Mouse (Mus musculus) adrenal gland, adult 2 months (tissue): ENCODE measurements around the gene Pcsk6. TPM values are rescaled to one million over a fixed set of nuclear protein-coding genes. Genes with fewer than 3 reads are reported as not detected.
A peak's percentile ranks its signal among the peaks of the same experiment; 100 is the strongest.

Experiments
- DNase-seq: peaks from one replicate; pipeline ENCODE4 v3.0.0; 2021
- polyA plus RNA-seq: library from polyadenylated mRNA; depleted of rRNA; stranded (reverse); fragments of >200 nt; gene quantifications from 2 replicates; pipeline ENCODE4 v1.2.3, GENCODE M21; 2012
- total RNA-seq, 2 experiments: library from RNA; stranded (reverse); gene quantifications; 2 replicates each; pipeline ENCODE4 v1.2.3; 2021

Gene Pcsk6
- total and polyA plus RNA-seq, 3 experiments, result 7.0 to 34.8 (median 23.0) TPM

DNA sequence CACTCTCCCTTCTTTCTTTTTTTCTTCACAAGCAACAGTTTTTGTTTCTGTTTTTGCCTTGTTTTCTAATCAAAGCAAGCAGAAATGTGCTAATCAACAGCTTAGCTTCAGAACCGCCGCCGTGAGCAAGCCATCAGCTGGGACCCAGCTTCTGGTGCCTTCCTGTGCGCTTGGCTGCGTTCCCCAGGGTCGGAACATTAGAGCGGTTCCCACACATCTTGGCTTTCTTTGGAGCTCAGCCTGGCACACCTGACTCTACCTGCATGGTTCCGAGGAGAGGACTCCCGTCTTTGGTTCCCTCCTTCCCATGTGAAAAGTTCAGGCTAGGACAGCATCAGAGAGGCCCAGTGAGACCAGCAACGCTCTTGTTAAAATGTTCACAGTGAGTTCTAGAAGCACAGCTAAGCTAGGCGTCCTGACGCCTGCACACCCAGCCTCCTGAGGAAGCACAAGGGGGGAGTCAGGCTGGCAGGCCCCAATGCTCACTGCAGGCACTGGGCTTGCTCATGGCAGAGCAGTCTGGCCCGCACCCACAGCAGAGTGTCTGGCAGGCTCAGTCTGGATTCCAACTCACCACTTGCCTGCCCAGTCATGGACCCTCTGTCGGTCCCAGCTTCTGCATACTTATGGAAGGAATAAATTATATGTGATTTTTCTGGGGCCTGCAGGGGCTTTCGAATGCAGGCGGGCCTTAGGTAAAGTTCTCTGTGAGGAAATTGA, 139.7 kb downstream of the Pcsk6 start:
- DNase-seq, result no peak

DNA sequence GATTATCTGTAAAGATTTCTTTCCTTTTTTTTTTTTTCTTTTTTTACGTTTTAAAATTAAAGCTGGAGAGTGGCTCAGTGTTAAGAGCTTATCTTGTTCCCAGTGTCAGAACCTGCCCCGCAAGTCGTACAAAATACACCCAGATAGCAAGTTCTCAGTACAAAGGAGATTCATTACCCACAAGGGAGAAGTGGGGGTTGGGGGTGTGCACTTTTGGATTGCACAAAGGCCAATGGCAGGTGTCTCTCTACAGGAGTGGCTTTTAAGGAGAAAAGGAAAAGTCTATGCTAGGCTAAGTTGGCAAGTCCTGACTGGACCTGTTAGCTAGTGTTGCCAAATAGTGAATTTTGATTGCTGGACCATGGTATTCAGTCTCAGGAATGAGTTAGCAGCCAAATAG, 140.3 kb downstream of the Pcsk6 start:
- no peak for DNase-seq

DNA sequence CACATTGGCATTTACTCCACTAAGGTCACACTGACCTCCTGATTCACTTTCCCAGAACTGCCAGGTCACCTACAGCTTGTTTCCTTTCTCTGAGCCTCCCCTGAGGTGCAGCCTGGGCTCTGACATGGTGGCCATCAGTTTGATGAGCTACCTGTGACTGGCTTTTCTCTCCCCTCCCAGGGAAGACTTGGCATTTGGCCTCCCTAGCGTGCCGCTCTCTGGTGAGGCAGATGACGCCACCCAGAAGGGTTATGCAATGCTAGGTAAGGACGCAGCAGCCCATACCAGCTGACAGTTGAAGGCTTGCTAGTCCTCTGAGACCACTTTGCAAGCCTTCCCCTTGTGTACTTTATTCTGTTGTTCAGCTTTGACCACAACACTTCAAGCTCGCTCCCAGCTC, 141.9 kb downstream of the Pcsk6 start:
- peak; percentile 32 for DNase-seq

DNA sequence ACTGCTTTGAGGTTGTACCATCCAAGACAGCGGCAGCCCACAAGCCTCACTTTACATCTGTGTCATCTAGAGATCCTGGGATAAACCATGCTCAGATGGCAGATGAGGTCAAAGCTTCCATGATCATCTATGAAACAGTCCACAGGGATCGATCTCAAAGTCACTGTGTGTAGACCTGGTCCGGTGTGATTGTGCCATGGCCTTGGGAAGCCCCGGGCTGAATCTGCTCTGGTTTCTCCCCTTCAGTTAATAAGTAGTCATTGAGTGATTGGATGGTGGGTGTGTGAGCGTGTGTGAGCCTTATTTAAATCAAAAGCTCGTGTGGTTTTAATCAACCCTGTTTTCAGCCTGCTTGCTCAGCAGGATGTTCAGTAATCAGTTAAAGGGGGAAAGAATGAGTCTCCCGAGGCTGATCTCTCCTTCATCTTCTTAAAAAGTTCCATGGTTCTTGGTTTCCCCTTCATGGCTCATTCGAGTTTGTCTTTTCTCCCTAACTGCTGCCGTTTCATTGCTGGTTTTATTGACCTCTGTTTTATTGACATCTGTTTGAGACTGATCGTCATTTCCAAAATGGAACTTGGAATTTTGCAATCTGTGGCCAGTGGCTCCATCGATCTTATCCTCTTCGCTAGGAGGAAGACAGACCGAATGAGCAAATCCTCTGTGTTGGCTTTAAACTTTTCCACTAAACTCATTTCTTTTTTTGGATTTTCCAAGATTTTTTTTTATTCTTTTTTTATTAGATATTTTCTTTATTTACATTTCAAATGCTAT, 142.5 kb downstream of the Pcsk6 start:
- no peak for DNase-seq

- DNase-seq, result no peak
Measured at GRCm38 (mm10) chr7:66005066-66005465, 143.5 kb downstream of the Pcsk6 start.

DNA sequence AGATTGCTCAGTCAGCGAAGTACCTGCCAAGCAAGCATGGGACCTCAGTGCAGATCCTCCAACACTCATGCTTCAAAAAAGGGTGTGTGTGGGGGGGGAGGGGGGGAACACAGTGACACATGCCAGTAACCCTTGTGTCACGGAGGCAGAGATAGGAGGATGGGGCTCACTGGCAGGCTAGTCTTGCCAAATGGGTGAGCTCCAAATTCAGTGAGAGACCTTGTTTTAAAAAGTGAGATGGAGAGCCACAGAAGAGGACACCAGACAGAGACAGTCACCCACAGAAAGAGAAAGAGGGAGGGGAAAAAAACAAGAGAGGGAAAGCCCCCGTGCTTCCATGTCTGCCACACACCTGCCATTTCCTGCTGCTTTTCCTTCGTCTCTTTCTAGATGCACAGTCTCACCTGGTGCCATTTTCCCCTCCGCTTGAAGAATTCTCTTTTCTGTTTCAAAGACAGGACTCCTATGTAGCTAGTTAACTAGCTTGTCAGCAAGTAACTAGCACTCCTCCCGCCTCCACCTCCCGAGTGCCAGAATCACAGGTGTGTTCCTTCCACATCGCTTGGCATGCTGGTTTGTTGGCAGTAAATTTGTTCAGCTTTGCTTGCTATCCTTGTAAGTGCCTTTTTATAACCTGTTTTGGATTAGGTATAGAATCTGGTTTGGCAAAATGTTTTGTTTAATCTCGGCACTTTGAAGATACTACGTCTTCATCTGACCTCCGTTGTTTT, 146.8 kb downstream of the Pcsk6 start:
- no peak for DNase-seq

DNA sequence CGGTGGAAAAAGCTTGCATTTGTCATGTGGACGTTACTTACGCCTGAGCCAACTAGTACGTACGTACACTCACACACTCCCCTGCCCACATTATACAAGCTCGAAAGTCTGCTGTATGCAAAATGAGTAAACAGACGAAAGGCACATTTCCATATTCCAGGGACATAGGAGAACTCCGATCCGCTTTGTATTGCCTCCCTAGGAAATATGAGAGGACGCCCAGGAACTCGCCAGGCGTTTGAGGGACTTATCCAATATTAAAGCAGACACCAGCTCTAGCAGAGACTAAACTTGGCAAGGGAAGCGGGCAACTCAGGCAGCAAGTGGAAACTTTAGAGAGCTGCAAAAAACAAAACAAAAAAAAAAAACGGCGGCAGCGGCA, 147.3 kb downstream of the Pcsk6 start:
- DNase-seq, result no peak

- no peak for DNase-seq
Measured at GRCm38 (mm10) chr7:66010518-66010917, 149.0 kb downstream of the Pcsk6 start.

DNA sequence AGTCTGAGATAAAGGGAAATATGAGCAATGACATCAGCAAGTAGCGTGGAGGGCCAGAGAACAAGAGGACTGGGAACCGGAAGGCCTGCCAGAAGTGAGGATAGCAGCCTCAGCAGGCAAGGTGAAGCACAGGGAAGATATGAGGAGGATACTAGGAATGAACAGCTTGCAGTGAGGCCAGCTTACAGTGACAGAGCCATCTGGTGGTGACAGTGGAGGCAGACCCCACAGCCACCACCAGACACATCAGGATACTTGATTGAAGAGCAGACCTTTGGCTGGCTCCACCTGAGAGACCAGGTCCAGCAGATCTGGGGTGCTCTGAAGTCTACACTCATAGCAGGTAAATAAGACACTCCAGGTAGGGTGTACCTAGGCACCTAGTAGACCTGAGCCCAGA, 166.2 kb downstream of the Pcsk6 start:
- DNase-seq, result no peak

DNA sequence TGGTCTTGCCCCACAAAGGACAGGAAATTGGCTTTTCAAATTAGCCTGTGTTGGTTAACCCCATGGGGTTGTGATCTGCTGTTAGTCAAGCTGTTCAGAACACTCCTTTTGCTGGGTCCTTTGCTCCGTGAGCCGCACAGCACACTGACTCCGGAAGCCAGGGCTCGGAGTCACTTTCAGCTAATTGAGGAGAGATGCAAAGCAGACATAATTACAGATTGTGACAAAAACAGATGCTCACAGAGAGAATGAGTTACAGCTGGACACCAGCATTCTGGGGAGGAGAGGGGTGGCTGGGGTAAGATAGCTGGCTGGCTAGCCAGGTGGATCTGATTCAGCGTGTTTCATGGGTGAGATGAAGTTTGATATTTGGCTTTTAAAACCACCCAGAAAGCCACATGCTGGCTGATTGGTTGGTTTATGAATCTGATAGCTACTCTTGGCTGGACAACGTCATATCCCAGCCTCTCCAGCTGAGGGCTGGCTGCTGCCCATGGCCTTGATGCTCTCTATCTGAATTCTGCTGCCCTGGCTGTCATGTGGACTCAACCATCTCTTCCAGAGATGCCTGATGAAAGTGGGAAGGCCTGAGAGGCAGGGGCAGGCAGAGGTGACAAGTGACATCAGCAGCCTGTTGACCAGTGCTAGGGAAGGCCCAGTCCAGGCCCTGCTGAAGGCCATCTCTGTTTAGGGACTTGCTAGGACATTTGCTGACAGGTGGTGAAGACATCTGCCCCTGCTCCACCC, 167.4 kb downstream of the Pcsk6 start:
- DNase-seq, result peak; percentile 9

GRCm38 (mm10) chr7:66036809-66037208, 175.3 kb downstream of the Pcsk6 start:
- no peak for DNase-seq

GRCm38 (mm10) chr7:66038261-66038660, 176.7 kb downstream of the Pcsk6 start:
- no peak for DNase-seq

DNA sequence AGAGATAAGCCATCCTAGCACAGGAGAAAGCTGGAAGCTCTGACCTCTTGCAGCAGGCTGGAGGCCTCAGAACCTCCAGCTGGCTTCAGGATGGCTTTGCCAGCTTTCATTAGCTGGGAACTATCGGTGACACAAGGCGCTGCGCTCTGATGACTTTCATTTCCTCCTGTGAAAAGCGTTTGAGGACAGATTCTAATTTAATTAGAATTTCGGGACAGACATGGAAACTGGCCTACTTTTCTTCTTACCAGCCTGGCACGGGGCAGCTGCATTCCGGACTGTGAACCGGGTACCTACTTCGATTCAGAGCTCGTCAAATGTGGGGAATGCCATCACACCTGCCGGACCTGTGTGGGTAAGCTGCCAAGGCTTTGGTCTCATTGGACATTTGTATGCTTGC, 177.2 kb downstream of the Pcsk6 start:
- DNase-seq, result no peak

DNA sequence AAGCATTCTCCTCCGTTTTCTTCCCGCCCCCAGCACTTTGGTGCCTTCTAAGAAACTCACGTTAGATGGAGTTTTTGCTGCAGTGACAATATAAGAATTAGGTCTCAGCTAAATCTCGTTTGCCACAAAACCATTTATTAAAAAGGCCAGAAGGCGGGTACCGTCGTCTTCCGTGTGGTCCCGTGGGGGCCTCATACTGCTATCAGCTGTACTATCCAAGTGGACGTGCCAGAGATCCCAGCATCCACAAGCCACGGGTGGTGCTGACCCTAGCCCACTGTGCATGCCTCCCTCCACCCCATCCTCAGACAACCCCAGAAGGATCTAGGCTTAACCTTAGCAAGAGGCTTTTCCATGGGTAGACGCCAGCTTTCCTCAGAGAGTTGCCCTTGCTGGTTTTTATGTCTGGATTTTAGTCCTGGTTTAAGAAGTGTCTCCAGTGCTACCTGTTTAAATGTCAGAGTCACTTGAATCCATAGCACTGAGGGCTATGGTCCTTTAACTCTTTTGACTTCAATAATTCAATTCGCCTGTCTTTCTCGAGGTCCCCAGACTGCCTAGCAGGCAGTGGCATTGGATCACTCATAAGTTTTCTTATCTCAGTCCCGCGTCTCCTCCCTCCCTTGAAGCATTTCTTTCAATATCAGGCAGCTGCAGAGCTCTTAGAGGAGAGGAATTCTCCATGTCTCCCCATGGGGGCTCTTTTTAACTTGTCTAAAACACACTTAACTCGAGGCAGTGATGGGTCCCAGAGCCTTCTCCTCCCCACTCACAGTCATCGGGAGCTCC, 178.7 kb downstream of the Pcsk6 start:
- DNase-seq, result no peak

GRCm38 (mm10) chr7:66043552-66044459, 182.3 kb downstream of the Pcsk6 start, which contains the start of gene Gm45213:
Gene Gm45213 (plus strand): TSS chr7:66043602.
- no peak for DNase-seq

GRCm38 (mm10) chr7:66044617-66045016, 183.1 kb downstream of the Pcsk6 start:
- DNase-seq, result no peak

GRCm38 (mm10) chr7:66046921-66047918, 185.7 kb downstream of the Pcsk6 start:
- DNase-seq, result no peak

- no peak for DNase-seq
Measured at GRCm38 (mm10) chr7:66047975-66048374, 186.4 kb downstream of the Pcsk6 start.
